Mouse (Mus musculus): ENCODE data around the gene Yipf3. TPM values are rescaled to one million over a fixed set of nuclear protein-coding genes. Genes with fewer than 3 reads are reported as not detected.

The Yipf3 gene
- polyA plus RNA-seq, 1 experiment: 78.3 TPM

DNA sequence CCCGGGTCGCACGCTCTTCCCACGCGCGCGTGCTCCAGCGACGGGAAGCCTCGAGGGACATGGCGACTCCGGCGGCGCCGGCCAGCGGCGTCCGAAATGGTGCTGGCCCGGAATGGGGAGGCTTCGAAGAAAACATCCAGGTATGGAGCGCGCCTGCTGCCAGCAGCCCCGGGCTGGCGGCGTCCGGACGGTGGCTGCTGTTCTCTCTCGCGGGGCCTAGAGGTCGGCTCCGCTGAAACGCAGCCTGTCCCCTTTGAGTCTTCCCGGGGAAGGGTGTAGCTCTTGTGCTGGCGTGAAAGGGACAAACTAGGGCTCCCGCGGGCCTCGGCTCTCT lies 276 bp downstream of the Yipf3 start:
- TF ChIP-seq CTCF (IDR thresholded peaks at IDR 0.05; ENCODE audit: control insufficient read depth, insufficient read depth, insufficient read length) (no peak), MAX (IDR thresholded peaks at IDR 0.05) (no peak), FOSL1 (IDR thresholded peaks at IDR 0.05; ENCODE audit: insufficient read depth, low read length, poor library complexity, severe bottlenecking) (no peak), MYOD1 (IDR thresholded peaks at IDR 0.05; ENCODE audit: control insufficient read depth, insufficient read length, low read depth) (no peak), USF1 (IDR thresholded peaks at IDR 0.05; ENCODE audit: low read depth) (no peak), CEBPB (IDR thresholded peaks at IDR 0.05; ENCODE audit: low read depth) (no peak), MYOG (IDR thresholded peaks at IDR 0.05; ENCODE audit: control insufficient read depth, extremely low read depth, insufficient read length) (no peak)
- Histone ChIP-seq H3K79me2 (ENCODE audit: control insufficient read depth, insufficient read depth) (peaks cover 64% of the 10 kb centered on the region), H3K79me3 (ENCODE audit: low read depth) (peaks cover 34% of the 10 kb centered on the region), H3K36me3 (ENCODE audit: control insufficient read depth, insufficient read depth) (peaks cover 71% of the 10 kb centered on the region), H3K4me3 (ENCODE audit: insufficient read depth, poor library complexity, severe bottlenecking) (peak overlapping the region; percentile 99), H3K27me3 (ENCODE audit: control insufficient read depth, insufficient read depth, insufficient read length) (no peaks in the 10 kb centered on the region), H3ac (ENCODE audit: control insufficient read depth, insufficient read length, low read depth) (peak overlapping the region; percentile 70)

GRCm38 (mm10) chr17:46251174-46251573 lies 3.3 kb downstream of the Yipf3 start:
- no peak overlapping the region for H3K4me3 ChIP-seq (ENCODE audit: insufficient read depth, poor library complexity, severe bottlenecking)
- peaks cover 27% of the 10 kb centered on the region for H3K79me3 ChIP-seq (ENCODE audit: low read depth)
- no peaks in the 10 kb centered on the region for H3K27me3 ChIP-seq (ENCODE audit: control insufficient read depth, insufficient read depth, insufficient read length)
- H3ac ChIP-seq (ENCODE audit: control insufficient read depth, insufficient read length, low read depth): no peak overlapping the region
- H3K79me2 ChIP-seq (ENCODE audit: control insufficient read depth, insufficient read depth): peaks cover 42% of the 10 kb centered on the region
- TF ChIP-seq FOSL1 (IDR thresholded peaks at IDR 0.05; ENCODE audit: insufficient read depth, low read length, poor library complexity, severe bottlenecking) (no peak), MYOG (IDR thresholded peaks at IDR 0.05; ENCODE audit: control insufficient read depth, extremely low read depth, insufficient read length) (no peak), CTCF (IDR thresholded peaks at IDR 0.05; ENCODE audit: control insufficient read depth, insufficient read depth, insufficient read length) (no peak), USF1 (IDR thresholded peaks at IDR 0.05; ENCODE audit: low read depth) (no peak)
- peaks cover 43% of the 10 kb centered on the region for H3K36me3 ChIP-seq (ENCODE audit: control insufficient read depth, insufficient read depth)

GRCm38 (mm10) chr17:46252571-46253451 lies 4.9 kb downstream of the Yipf3 start:
- H3ac ChIP-seq (ENCODE audit: control insufficient read depth, insufficient read length, low read depth): no peak overlapping the region
- TF ChIP-seq MAX (IDR thresholded peaks at IDR 0.05) (no peak), MYOD1 (IDR thresholded peaks at IDR 0.05; ENCODE audit: control insufficient read depth, insufficient read length, low read depth) (no peak), FOSL1 (IDR thresholded peaks at IDR 0.05; ENCODE audit: insufficient read depth, low read length, poor library complexity, severe bottlenecking) (no peak), USF1 (IDR thresholded peaks at IDR 0.05; ENCODE audit: low read depth) (no peak), CTCF (IDR thresholded peaks at IDR 0.05; ENCODE audit: control insufficient read depth, insufficient read depth, insufficient read length) (no peak), CEBPB (IDR thresholded peaks at IDR 0.05; ENCODE audit: low read depth) (no peak), MYOG (IDR thresholded peaks at IDR 0.05; ENCODE audit: control insufficient read depth, extremely low read depth, insufficient read length) (no peak)
- H3K36me3 ChIP-seq (ENCODE audit: control insufficient read depth, insufficient read depth): peaks cover 51% of the 10 kb centered on the region
- peaks cover 12% of the 10 kb centered on the region for H3K79me3 ChIP-seq (ENCODE audit: low read depth)
- H3K4me3 ChIP-seq (ENCODE audit: insufficient read depth, poor library complexity, severe bottlenecking): peak overlapping the region; percentile 32
- H3K79me2 ChIP-seq (ENCODE audit: control insufficient read depth, insufficient read depth): peaks cover 26% of the 10 kb centered on the region
- H3K27me3 ChIP-seq (ENCODE audit: control insufficient read depth, insufficient read depth, insufficient read length): no peaks in the 10 kb centered on the region

DNA sequence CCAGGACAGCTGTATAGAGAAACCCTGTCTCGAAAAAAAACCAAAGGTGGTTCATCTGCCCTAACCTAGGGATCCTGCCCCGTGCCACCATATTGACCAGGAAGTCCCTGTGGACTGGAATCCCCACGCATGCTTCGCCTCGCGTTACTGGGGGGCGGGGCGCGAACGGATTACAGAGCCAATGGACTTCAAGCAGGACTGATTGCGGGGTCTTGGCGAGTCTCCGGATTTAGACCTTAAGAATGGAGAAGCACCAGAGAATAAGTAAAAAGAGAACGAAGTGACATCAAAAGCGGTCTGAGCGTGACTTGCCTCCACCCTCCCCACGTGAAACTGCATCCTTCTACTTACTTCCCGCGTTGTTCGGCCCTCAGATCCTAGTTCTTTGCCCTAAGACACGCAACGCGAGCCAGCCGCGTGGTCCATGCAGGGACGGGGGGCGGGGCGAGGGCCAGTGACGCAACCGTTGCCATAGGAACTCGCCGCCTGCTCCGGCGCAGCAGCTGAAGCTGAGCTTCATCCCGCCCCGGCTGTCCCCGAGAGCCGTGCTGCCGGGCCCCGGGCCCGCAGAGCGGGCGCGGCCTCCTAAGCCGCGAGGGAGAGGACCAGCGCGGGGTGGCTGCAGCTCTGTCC lies 5.7 kb downstream of the Yipf3 start, which contains the start of gene Lrrc73:
Lrrc73 (plus strand) TSS at position 80 of the 633 bp plus-strand sequence.
- Histone ChIP-seq H3K79me3 (ENCODE audit: low read depth) (peaks cover 8% of the 10 kb centered on the region), H3K36me3 (ENCODE audit: control insufficient read depth, insufficient read depth) (peaks cover 59% of the 10 kb centered on the region), H3K4me3 (ENCODE audit: insufficient read depth, poor library complexity, severe bottlenecking) (peak within 1 kb of the TSS; percentile 32), H3K27me3 (ENCODE audit: control insufficient read depth, insufficient read depth, insufficient read length) (no peaks in the 10 kb centered on the region), H3ac (ENCODE audit: control insufficient read depth, insufficient read length, low read depth) (peak within 1 kb of the TSS; percentile 76), H3K79me2 (ENCODE audit: control insufficient read depth, insufficient read depth) (peaks cover 18% of the 10 kb centered on the region)
- peak; percentile 19 for TF ChIP-seq MYOD1 (IDR thresholded peaks at IDR 0.05; ENCODE audit: control insufficient read depth, insufficient read length, low read depth)
- TF ChIP-seq USF1 (IDR thresholded peaks at IDR 0.05; ENCODE audit: low read depth): no peak
- TF ChIP-seq MAX (IDR thresholded peaks at IDR 0.05): peak; percentile 95
- TF ChIP-seq CTCF (IDR thresholded peaks at IDR 0.05; ENCODE audit: control insufficient read depth, insufficient read depth, insufficient read length): no peak
- peak; percentile 64 for TF ChIP-seq CEBPB (IDR thresholded peaks at IDR 0.05; ENCODE audit: low read depth)

GRCm38 (mm10) chr17:46254106-46254505 lies 6.2 kb downstream of the Yipf3 start:
- TF ChIP-seq MAX (IDR thresholded peaks at IDR 0.05) (no peak), MYOG (IDR thresholded peaks at IDR 0.05; ENCODE audit: control insufficient read depth, extremely low read depth, insufficient read length) (no peak), CTCF (IDR thresholded peaks at IDR 0.05; ENCODE audit: control insufficient read depth, insufficient read depth, insufficient read length) (no peak), MYOD1 (IDR thresholded peaks at IDR 0.05; ENCODE audit: control insufficient read depth, insufficient read length, low read depth) (no peak), CEBPB (IDR thresholded peaks at IDR 0.05; ENCODE audit: low read depth) (no peak), FOSL1 (IDR thresholded peaks at IDR 0.05; ENCODE audit: insufficient read depth, low read length, poor library complexity, severe bottlenecking) (no peak), USF1 (IDR thresholded peaks at IDR 0.05; ENCODE audit: low read depth) (no peak)
- peaks cover 2% of the 10 kb centered on the region for H3K79me3 ChIP-seq (ENCODE audit: low read depth)
- H3ac ChIP-seq (ENCODE audit: control insufficient read depth, insufficient read length, low read depth): peak overlapping the region; percentile 76
- peak overlapping the region; percentile 32 for H3K4me3 ChIP-seq (ENCODE audit: insufficient read depth, poor library complexity, severe bottlenecking)
- H3K27me3 ChIP-seq (ENCODE audit: control insufficient read depth, insufficient read depth, insufficient read length): no peaks in the 10 kb centered on the region
- H3K36me3 ChIP-seq (ENCODE audit: control insufficient read depth, insufficient read depth): peaks cover 61% of the 10 kb centered on the region
- peaks cover 13% of the 10 kb centered on the region for H3K79me2 ChIP-seq (ENCODE audit: control insufficient read depth, insufficient read depth)
